Mouse (Mus musculus) neural tube, embryonic 15.5 days (tissue): ENCODE data around the gene Cend1. TPM values are rescaled to one million over a fixed set of nuclear protein-coding genes. Genes with fewer than 3 reads are reported as not detected.

Source experiments
- ATAC-seq: fragments of 200-750 bp; cut with Nextera tagmentation; 2 replicates; pipeline ENCODE4 v1.8.0; 2017; ENCODE audit warnings: mild to moderate bottlenecking, moderate TSS enrichment, moderate library complexity; ENCODE audit not compliant: low FRiP score
- H3K27ac ChIP-seq: fragments of 300-500 bp; sonication (generic); replicated peaks from 2 replicates; pipeline ENCODE4 v1.5.1; 2015; ENCODE audit warnings: mild to moderate bottlenecking, inconsistent platforms
- H3K27me3 ChIP-seq: fragments of 300-500 bp; sonication (generic); replicated peaks from 2 replicates; pipeline ENCODE4 v1.6.1; 2015; ENCODE audit warnings: inconsistent platforms
- H3K36me3 ChIP-seq: fragments of 300-500 bp; sonication (generic); 2 replicates; pipeline ENCODE4 v1.6.1; 2015; ENCODE audit warnings: inconsistent platforms
- H3K4me1 ChIP-seq: fragments of 300-500 bp; sonication (generic); 2 replicates; pipeline ENCODE4 v1.6.1; 2015; ENCODE audit warnings: inconsistent platforms
- H3K4me2 ChIP-seq: fragments of 300-500 bp; sonication (generic); 2 replicates; pipeline ENCODE4 v1.6.1; 2015; ENCODE audit warnings: inconsistent platforms, mild to moderate bottlenecking, moderate library complexity
- H3K4me3 ChIP-seq: fragments of 300-500 bp; sonication (generic); replicated peaks from 2 replicates; pipeline ENCODE4 v1.5.1; 2015; ENCODE audit warnings: mild to moderate bottlenecking, inconsistent platforms
- H3K9ac ChIP-seq: fragments of 300-500 bp; sonication (generic); replicated peaks from 2 replicates; pipeline ENCODE4 v1.6.1; 2015; ENCODE audit warnings: mild to moderate bottlenecking, inconsistent platforms
- H3K9me3 ChIP-seq: fragments of 300-500 bp; sonication (generic); replicated peaks from 2 replicates; pipeline ENCODE4 v1.6.1; 2016; ENCODE audit warnings: inconsistent platforms
- WGBS: fragments of 180-500 bp; shearing (Covaris S2); methylation state at CpG from one replicate; pipeline ENCODE4 v1.1.7; 2015; ENCODE audit warnings: mixed read lengths; 5-methylcytosine and 5-hydroxymethylcytosine counted together
- polyA plus RNA-seq: library from polyadenylated mRNA; unstranded; fragments of >200 nt; fragmentation: Nextera tagmentation; extraction: Ambion mirVana; gene quantifications from 2 replicates; pipeline ENCODE4 v1.2.1, GENCODE M21; 2015

Gene Cend1
- polyA plus RNA-seq, 1 experiment from 2014 or later, result 208 TPM

- no peak for ATAC-seq
- Histone ChIP-seq H3K27ac (no peak overlapping the region), H3K9me3 (no peaks in the 10 kb centered on the region), H3K4me3 (no peak overlapping the region), H3K4me1 (peaks cover 62% of the 10 kb centered on the region), H3K4me2 (no peak overlapping the region), H3K9ac (no peak overlapping the region), H3K27me3 (no peaks in the 10 kb centered on the region), H3K36me3 (no peaks in the 10 kb centered on the region)
- 94% methylated on average over 11 of the region's 11 CpGs for WGBS
These were observed 10.5 kb upstream of the Cend1 start for GRCm38 (mm10) chr7:141439811-141440210.

GRCm38 (mm10) chr7:141439140-141439679 is 9.9 kb upstream of the Cend1 start:
- Histone ChIP-seq H3K4me2 (no peak overlapping the region), H3K4me3 (no peak overlapping the region), H3K4me1 (peaks cover 65% of the 10 kb centered on the region), H3K9ac (no peak overlapping the region), H3K36me3 (no peaks in the 10 kb centered on the region), H3K9me3 (no peaks in the 10 kb centered on the region), H3K27me3 (no peaks in the 10 kb centered on the region), H3K27ac (no peak overlapping the region)
- ATAC-seq, result no peak
- 98% methylated on average over 10 of the region's 10 CpGs for WGBS

GRCm38 (mm10) chr7:141438201-141438968 is 9.1 kb upstream of the Cend1 start:
- Histone ChIP-seq H3K9me3 (no peaks in the 10 kb centered on the region), H3K27me3 (no peaks in the 10 kb centered on the region), H3K4me2 (peak overlapping the region; percentile 91; the same call in 1 of the 2 replicates), H3K27ac (peak overlapping the region; percentile 88; the same call in 1 of the 2 replicates), H3K4me1 (peaks cover 65% of the 10 kb centered on the region), H3K4me3 (no peak overlapping the region), H3K9ac (no peak overlapping the region), H3K36me3 (peaks cover 2% of the 10 kb centered on the region)
- no peak for ATAC-seq
- WGBS, result 91% methylated on average over 12 of the region's 12 CpGs

- Histone ChIP-seq H3K4me3 (peak within 1 kb of the TSS; percentile 69), H3K36me3 (peaks cover 12% of the 10 kb centered on the region), H3K9ac (peak within 1 kb of the TSS; percentile 75), H3K27ac (peak within 1 kb of the TSS; percentile 88), H3K27me3 (no peaks in the 10 kb centered on the region), H3K4me1 (peaks cover 66% of the 10 kb centered on the region), H3K9me3 (no peaks in the 10 kb centered on the region), H3K4me2 (peak within 1 kb of the TSS; percentile 91)
- peak; percentile 79 for ATAC-seq
- 5% methylated on average over 53 of the region's 53 CpGs for WGBS
These were observed 8.2 kb upstream of the Cend1 start, which contains the start of gene Slc25a22 for GRCm38 (mm10) chr7:141437178-141438120. Gene Slc25a22, minus strand, starts transcription at chr7:141437892.

DNA sequence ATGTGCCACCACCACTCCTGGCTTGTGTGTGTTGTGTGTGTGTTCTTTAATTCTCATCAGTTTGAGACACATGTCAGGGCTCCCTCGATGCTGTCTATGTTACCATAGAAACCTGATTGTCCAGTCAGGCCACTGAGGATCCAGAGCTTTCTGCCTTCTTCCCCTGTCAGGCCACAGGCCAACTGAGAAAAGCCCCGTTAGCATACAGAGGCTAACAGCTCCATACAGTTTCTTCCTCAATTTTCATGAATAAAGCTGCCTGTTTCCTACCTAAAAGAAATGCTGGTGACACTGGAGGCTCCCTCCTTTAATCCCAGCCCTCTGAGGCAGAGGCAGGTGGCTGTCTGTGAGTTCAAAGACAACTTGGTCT is 7.2 kb upstream of the Cend1 start:
- ATAC-seq, result no peak
- Histone ChIP-seq H3K4me3 (peak overlapping the region; percentile 69), H3K36me3 (peaks cover 21% of the 10 kb centered on the region), H3K9me3 (no peaks in the 10 kb centered on the region), H3K9ac (peak overlapping the region; percentile 75; the same call in 1 of the 2 replicates), H3K27me3 (no peaks in the 10 kb centered on the region), H3K27ac (peak overlapping the region; percentile 88; the same call in 1 of the 2 replicates), H3K4me1 (peaks cover 62% of the 10 kb centered on the region), H3K4me2 (peak overlapping the region; percentile 91)
- WGBS, result 40% methylated on average over 2 of the region's 2 CpGs

GRCm38 (mm10) chr7:141435856-141436522 is 6.7 kb upstream of the Cend1 start:
- peaks cover 62% of the 10 kb centered on the region for H3K4me1 ChIP-seq
- H3K27me3 ChIP-seq, result no peaks in the 10 kb centered on the region
- ATAC-seq, result no peak
- H3K4me2 ChIP-seq, result peak overlapping the region; percentile 91
- H3K4me3 ChIP-seq, result peak overlapping the region; percentile 69
- peaks cover 26% of the 10 kb centered on the region for H3K36me3 ChIP-seq
- no peaks in the 10 kb centered on the region for H3K9me3 ChIP-seq
- peak overlapping the region; percentile 75; the same call in 1 of the 2 replicates for H3K9ac ChIP-seq
- 78% methylated on average over 9 of the region's 9 CpGs for WGBS
- H3K27ac ChIP-seq, result peak overlapping the region; percentile 77; the same call in 1 of the 2 replicates

DNA sequence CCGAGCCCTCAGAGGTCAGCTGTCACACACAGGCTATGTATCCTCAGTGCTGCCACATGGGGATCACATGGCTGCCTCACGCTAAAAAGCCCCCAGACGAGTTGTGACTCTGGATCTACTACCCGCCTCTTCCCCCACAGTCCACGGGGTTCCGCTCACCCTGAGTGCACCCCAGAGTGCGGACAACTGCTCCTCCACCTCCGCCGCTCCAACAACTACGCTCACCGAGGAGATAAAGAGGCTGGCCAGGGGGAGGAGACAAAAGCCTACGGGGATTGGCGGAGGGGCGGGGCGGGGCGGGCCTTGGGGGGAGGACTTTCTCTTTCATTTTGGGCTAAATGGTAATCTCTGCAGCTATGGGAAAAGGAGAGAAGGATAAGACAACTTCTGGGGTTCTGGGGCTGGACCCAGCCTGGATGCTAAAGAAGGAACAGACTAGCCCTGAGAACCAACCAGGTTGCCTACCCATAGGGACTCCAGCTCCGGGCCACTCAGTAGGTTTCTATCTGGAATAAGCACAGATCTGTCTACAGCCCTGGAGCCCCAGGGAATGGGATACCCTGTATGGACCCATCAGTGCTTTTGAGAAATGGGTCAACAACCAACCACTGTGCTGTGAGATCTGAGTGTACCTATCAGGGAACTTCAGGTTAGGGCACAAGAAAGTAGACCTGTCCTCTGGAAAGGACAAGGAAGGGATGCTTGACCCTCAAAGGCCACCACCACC is 6.0 kb upstream of the Cend1 start:
- Histone ChIP-seq H3K27me3 (no peaks in the 10 kb centered on the region), H3K27ac (peak overlapping the region; percentile 77), H3K4me3 (peak overlapping the region; percentile 58), H3K4me1 (peaks cover 57% of the 10 kb centered on the region), H3K9ac (peak overlapping the region; percentile 66), H3K36me3 (peaks cover 33% of the 10 kb centered on the region), H3K9me3 (no peaks in the 10 kb centered on the region), H3K4me2 (peak overlapping the region; percentile 91)
- WGBS, result 5% methylated on average over 17 of the region's 17 CpGs
- ATAC-seq, result peak; percentile 15; the same call in 1 of the 2 replicates

GRCm38 (mm10) chr7:141434464-141434863 is 5.2 kb upstream of the Cend1 start:
- H3K27me3 ChIP-seq, result no peaks in the 10 kb centered on the region
- H3K9ac ChIP-seq, result peak overlapping the region; percentile 66
- peak overlapping the region; percentile 58 for H3K4me3 ChIP-seq
- peaks cover 37% of the 10 kb centered on the region for H3K36me3 ChIP-seq
- no peaks in the 10 kb centered on the region for H3K9me3 ChIP-seq
- peak overlapping the region; percentile 77 for H3K27ac ChIP-seq
- peak overlapping the region; percentile 91 for H3K4me2 ChIP-seq
- peak; percentile 22; the same call in 1 of the 2 replicates for ATAC-seq
- WGBS, result 12% methylated on average over 8 of the region's 8 CpGs
- H3K4me1 ChIP-seq, result peaks cover 65% of the 10 kb centered on the region

- Histone ChIP-seq H3K4me3 (peak overlapping the region; percentile 58), H3K4me2 (peak overlapping the region; percentile 91), H3K4me1 (peaks cover 72% of the 10 kb centered on the region), H3K36me3 (peaks cover 37% of the 10 kb centered on the region), H3K9ac (peak overlapping the region; percentile 66), H3K27me3 (no peaks in the 10 kb centered on the region), H3K9me3 (no peaks in the 10 kb centered on the region), H3K27ac (peak overlapping the region; percentile 77)
- no peak for ATAC-seq
- 76% methylated on average over 15 of the region's 15 CpGs for WGBS
These were observed 4.5 kb upstream of the Cend1 start for GRCm38 (mm10) chr7:141433517-141434400.
